Mouse (Mus musculus): ENCODE results near the gene Rnf130. TPM values are rescaled to one million over a fixed set of nuclear protein-coding genes. Genes with fewer than 3 reads are reported as not detected.

The Rnf130 gene
- polyA plus RNA-seq, 1 experiment from 2014 or later, result 39.6 TPM

- Histone ChIP-seq H3K4me2 (no peak overlapping the region), H3K9me3 (replicated peaks) (no peaks in the 10 kb centered on the region), H3K4me1 (replicated peaks) (peaks cover 11% of the 10 kb centered on the region), H3K27ac (peak overlapping the region; percentile 65), H3K36me3 (0 out of 2 replicates have a peak, but pooled peaks cover 2% of the 10 kb centered on the region), H3K9ac (no peak overlapping the region), H3K4me3 (no peak overlapping the region), H3K27me3 (no peaks in the 10 kb centered on the region)
- 63% methylated on average over 8 of the region's 8 CpGs for WGBS
- ATAC-seq (replicated peaks; ENCODE audit: insufficient number of reproducible peaks, insufficient read depth, low FRiP score, low read depth), result peak; percentile 58; the same call in 1 of the 2 replicates
Observed at GRCm38 (mm10) chr11:50108823-50109244, 83.7 kb downstream of the Rnf130 start.

- WGBS, result 17% methylated on average over 5 of the region's 5 CpGs
- H3K27me3 ChIP-seq, result no peaks in the 10 kb centered on the region
- H3K9ac ChIP-seq, result no peak overlapping the region
- H3K4me2 ChIP-seq, result no peak overlapping the region
- H3K4me3 ChIP-seq, result no peak overlapping the region
- H3K9me3 ChIP-seq (replicated peaks), result no peaks in the 10 kb centered on the region
- no peaks in the 10 kb centered on the region for H3K4me1 ChIP-seq (replicated peaks)
- H3K27ac ChIP-seq, result no peak overlapping the region
- ATAC-seq (replicated peaks; ENCODE audit: insufficient number of reproducible peaks, insufficient read depth, low FRiP score, low read depth), result 0 out of 2 replicates have a peak, but pooled peaks have one; percentile 50
- H3K36me3 ChIP-seq, result no peaks in the 10 kb centered on the region
Observed at GRCm38 (mm10) chr11:50114329-50114728, 89.2 kb downstream of the Rnf130 start.

GRCm38 (mm10) chr11:50122631-50123081 is 97.5 kb downstream of the Rnf130 start:
- Histone ChIP-seq H3K27ac (no peak overlapping the region), H3K27me3 (no peaks in the 10 kb centered on the region), H3K9me3 (replicated peaks) (no peaks in the 10 kb centered on the region), H3K4me1 (replicated peaks) (no peaks in the 10 kb centered on the region), H3K4me3 (no peak overlapping the region), H3K9ac (no peak overlapping the region), H3K36me3 (0 out of 2 replicates have a peak, but pooled peaks cover 2% of the 10 kb centered on the region), H3K4me2 (no peak overlapping the region)
- WGBS, result 88% methylated on average over 8 of the region's 8 CpGs
- ATAC-seq (replicated peaks; ENCODE audit: insufficient number of reproducible peaks, insufficient read depth, low FRiP score, low read depth), result no peak

- no peak for ATAC-seq (replicated peaks; ENCODE audit: insufficient number of reproducible peaks, insufficient read depth, low FRiP score, low read depth)
- no peaks in the 10 kb centered on the region for H3K9me3 ChIP-seq (replicated peaks)
- WGBS, result 7% methylated on average over 10 of the region's 10 CpGs
- no peak overlapping the region for H3K27ac ChIP-seq
- H3K27me3 ChIP-seq, result no peaks in the 10 kb centered on the region
- H3K4me1 ChIP-seq (replicated peaks), result peaks cover 20% of the 10 kb centered on the region
- H3K9ac ChIP-seq, result no peak overlapping the region
- H3K4me2 ChIP-seq, result peak overlapping the region; percentile 52
- H3K36me3 ChIP-seq, result no peaks in the 10 kb centered on the region
- H3K4me3 ChIP-seq, result no peak overlapping the region
Observed at GRCm38 (mm10) chr11:50127781-50128180, 102.6 kb downstream of the Rnf130 start.

- H3K4me3 ChIP-seq, result peak within 1 kb of the TSS; percentile 91
- ATAC-seq (replicated peaks; ENCODE audit: insufficient number of reproducible peaks, insufficient read depth, low FRiP score, low read depth), result peak; percentile 92
- H3K27ac ChIP-seq, result peak within 1 kb of the TSS; percentile 95
- WGBS, result under 1% methylated on average over 76 of the region's 77 CpGs
- no peaks in the 10 kb centered on the region for H3K27me3 ChIP-seq
- H3K9me3 ChIP-seq (replicated peaks), result no peaks in the 10 kb centered on the region
- peak within 1 kb of the TSS; percentile 99 for H3K9ac ChIP-seq
- H3K4me1 ChIP-seq (replicated peaks), result peaks cover 26% of the 10 kb centered on the region
- peak within 1 kb of the TSS; percentile 95 for H3K4me2 ChIP-seq
- H3K36me3 ChIP-seq, result peaks cover 3% of the 10 kb centered on the region; the same call in 1 of the 2 replicates
Observed at GRCm38 (mm10) chr11:50130811-50131766, 105.9 kb downstream of the Rnf130 start, which contains the start of gene Tbc1d9b. Gene Tbc1d9b, plus strand, starts transcription at chr11:50131396.

GRCm38 (mm10) chr11:50131801-50132201 is 106.7 kb downstream of the Rnf130 start:
- H3K9me3 ChIP-seq (replicated peaks), result no peaks in the 10 kb centered on the region

GRCm38 (mm10) chr11:50132265-50132664 is 107.1 kb downstream of the Rnf130 start:
- H3K4me2 ChIP-seq, result peak overlapping the region; percentile 95
- H3K9me3 ChIP-seq (replicated peaks), result no peaks in the 10 kb centered on the region
- H3K9ac ChIP-seq, result peak overlapping the region; percentile 99
- WGBS, result 86% methylated on average over 6 of the region's 6 CpGs
- no peak overlapping the region for H3K27ac ChIP-seq
- peak overlapping the region; percentile 91 for H3K4me3 ChIP-seq
- ATAC-seq (replicated peaks; ENCODE audit: insufficient number of reproducible peaks, insufficient read depth, low FRiP score, low read depth), result no peak
- peaks cover 13% of the 10 kb centered on the region for H3K36me3 ChIP-seq
- no peaks in the 10 kb centered on the region for H3K27me3 ChIP-seq
- H3K4me1 ChIP-seq (replicated peaks), result peaks cover 26% of the 10 kb centered on the region

More at GRCm38 (mm10) chr11:50131801-50132201, 106.7 kb downstream of the Rnf130 start:
- H3K4me1 ChIP-seq (replicated peaks), result peaks cover 26% of the 10 kb centered on the region
- no peak for ATAC-seq (replicated peaks; ENCODE audit: insufficient number of reproducible peaks, insufficient read depth, low FRiP score, low read depth)
- H3K9ac ChIP-seq, result peak overlapping the region; percentile 99
- H3K4me3 ChIP-seq, result peak overlapping the region; percentile 91
- peak overlapping the region; percentile 95 for H3K27ac ChIP-seq
- WGBS, result 12% methylated on average over 10 of the region's 10 CpGs
- H3K36me3 ChIP-seq, result peaks cover 9% of the 10 kb centered on the region
- peak overlapping the region; percentile 95 for H3K4me2 ChIP-seq
- no peaks in the 10 kb centered on the region for H3K27me3 ChIP-seq

GRCm38 (mm10) chr11:50134136-50134859 is 109.2 kb downstream of the Rnf130 start:
- H3K4me2 ChIP-seq, result no peak overlapping the region
- H3K9me3 ChIP-seq (replicated peaks), result no peaks in the 10 kb centered on the region
- peak overlapping the region; percentile 55; the same call in 1 of the 2 replicates for H3K27ac ChIP-seq
- H3K9ac ChIP-seq, result no peak overlapping the region
- WGBS, result 56% methylated on average over 10 of the region's 10 CpGs
- ATAC-seq (replicated peaks; ENCODE audit: insufficient number of reproducible peaks, insufficient read depth, low FRiP score, low read depth), result no peak
- peaks cover 32% of the 10 kb centered on the region for H3K36me3 ChIP-seq
- H3K4me1 ChIP-seq (replicated peaks), result peaks cover 23% of the 10 kb centered on the region
- H3K4me3 ChIP-seq, result no peak overlapping the region
- H3K27me3 ChIP-seq, result no peaks in the 10 kb centered on the region

- no peak for ATAC-seq (replicated peaks; ENCODE audit: insufficient number of reproducible peaks, insufficient read depth, low FRiP score, low read depth)
- no peak overlapping the region for H3K27ac ChIP-seq
- H3K9me3 ChIP-seq (replicated peaks), result no peaks in the 10 kb centered on the region
- peaks cover 6% of the 10 kb centered on the region for H3K4me1 ChIP-seq (replicated peaks)
- no peak overlapping the region for H3K4me3 ChIP-seq
- H3K36me3 ChIP-seq, result peaks cover 66% of the 10 kb centered on the region
- H3K9ac ChIP-seq, result no peak overlapping the region
- H3K4me2 ChIP-seq, result no peak overlapping the region
- no peaks in the 10 kb centered on the region for H3K27me3 ChIP-seq
- 55% methylated on average over 10 of the region's 10 CpGs for WGBS
Observed at GRCm38 (mm10) chr11:50138206-50138822, 113.2 kb downstream of the Rnf130 start.

GRCm38 (mm10) chr11:50139571-50139970 is 114.4 kb downstream of the Rnf130 start:
- Histone ChIP-seq H3K27ac (no peak overlapping the region), H3K9ac (no peak overlapping the region), H3K27me3 (no peaks in the 10 kb centered on the region), H3K4me3 (no peak overlapping the region), H3K36me3 (peaks cover 74% of the 10 kb centered on the region), H3K4me1 (replicated peaks) (no peaks in the 10 kb centered on the region), H3K9me3 (replicated peaks) (no peaks in the 10 kb centered on the region), H3K4me2 (no peak overlapping the region)
- ATAC-seq (replicated peaks; ENCODE audit: insufficient number of reproducible peaks, insufficient read depth, low FRiP score, low read depth), result no peak
- WGBS, result 83% methylated on average over 7 of the region's 7 CpGs

- Histone ChIP-seq H3K9me3 (replicated peaks) (no peaks in the 10 kb centered on the region), H3K4me1 (replicated peaks) (peaks cover 14% of the 10 kb centered on the region), H3K36me3 (peaks cover 73% of the 10 kb centered on the region), H3K27ac (no peak overlapping the region), H3K27me3 (no peaks in the 10 kb centered on the region), H3K4me2 (no peak overlapping the region), H3K9ac (no peak overlapping the region), H3K4me3 (no peak overlapping the region)
- 85% methylated on average over 3 of the region's 3 CpGs for WGBS
- ATAC-seq (replicated peaks; ENCODE audit: insufficient number of reproducible peaks, insufficient read depth, low FRiP score, low read depth), result no peak
Observed at GRCm38 (mm10) chr11:50145529-50145928, 120.4 kb downstream of the Rnf130 start.
